Mouse (Mus musculus) kidney, postnatal 25 days (tissue): ENCODE measurements around the gene Arfgap3.
"Not testable (repeated sequence)": the region's sequence is repeated elsewhere in the genome, so short reads cannot be mapped to it uniquely, and the experiment has no call there.

Source experiments
- DNase-seq, 2 experiments: peaks; one replicate each; pipeline ENCODE4 v3.0.0; 2021; ENCODE audit warnings: mixed read lengths in 2 of 2

Arfgap3 gene

DNA sequence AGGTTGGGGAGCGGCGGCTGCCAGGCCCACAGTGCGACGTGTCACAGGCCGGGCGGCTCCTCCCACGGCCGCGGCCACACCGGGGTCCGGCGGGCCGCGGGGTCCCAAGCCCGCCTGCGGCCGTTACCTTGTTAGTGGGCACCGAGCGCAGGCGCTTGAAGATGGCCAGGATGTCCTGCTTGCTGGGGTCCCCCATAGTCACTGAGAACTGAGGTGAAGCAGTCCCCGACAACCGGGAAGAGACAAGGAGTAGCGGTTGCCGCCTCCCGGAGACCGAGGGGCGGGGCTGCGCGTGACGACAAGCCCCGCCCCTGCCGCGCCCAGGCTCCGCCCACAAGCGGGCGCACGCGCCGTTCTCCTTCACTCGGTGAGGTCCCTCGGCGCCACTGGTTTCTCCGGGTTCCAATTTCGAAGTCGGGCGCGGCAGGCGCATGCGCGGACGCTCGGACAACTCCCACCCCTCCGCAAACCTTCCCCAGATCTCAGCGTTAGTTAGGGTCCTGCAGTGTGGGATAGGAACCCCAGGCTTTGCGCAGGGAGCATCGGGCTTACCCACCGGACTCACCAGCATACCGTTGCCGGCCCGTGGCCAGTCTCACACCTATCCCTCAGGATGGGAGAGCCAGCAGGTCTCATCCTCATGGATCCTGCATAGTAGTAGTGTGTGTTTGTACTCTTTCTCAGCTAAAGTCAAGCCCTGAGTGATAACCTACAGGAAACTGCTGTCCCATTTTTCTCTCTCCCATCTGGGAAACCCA, at the start of gene Arfgap3:
Arfgap3 (minus strand) TSS at position 294 of the 758 bp plus-strand sequence.
- DNase-seq = peak; percentile 94 to 95

DNA sequence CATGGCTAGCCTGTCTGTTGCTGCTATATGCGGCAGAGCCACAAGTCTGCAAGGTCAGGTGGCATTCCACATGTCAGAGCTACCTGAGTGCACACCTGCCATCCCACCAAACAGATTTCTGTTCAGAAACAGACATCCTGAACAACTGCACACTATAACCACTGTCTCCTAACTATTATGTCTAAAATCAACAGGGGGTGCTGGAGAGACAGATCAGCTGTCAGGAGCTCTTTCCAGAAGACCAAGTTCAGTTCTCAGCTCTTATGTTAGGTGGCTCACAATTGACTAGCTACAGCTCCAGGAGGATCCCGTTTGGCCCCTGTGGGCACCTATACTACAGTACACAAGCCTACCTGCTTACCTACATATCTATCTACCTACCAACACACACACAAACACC, 42.7 kb upstream of the Arfgap3 start:
- no peak for DNase-seq

DNA sequence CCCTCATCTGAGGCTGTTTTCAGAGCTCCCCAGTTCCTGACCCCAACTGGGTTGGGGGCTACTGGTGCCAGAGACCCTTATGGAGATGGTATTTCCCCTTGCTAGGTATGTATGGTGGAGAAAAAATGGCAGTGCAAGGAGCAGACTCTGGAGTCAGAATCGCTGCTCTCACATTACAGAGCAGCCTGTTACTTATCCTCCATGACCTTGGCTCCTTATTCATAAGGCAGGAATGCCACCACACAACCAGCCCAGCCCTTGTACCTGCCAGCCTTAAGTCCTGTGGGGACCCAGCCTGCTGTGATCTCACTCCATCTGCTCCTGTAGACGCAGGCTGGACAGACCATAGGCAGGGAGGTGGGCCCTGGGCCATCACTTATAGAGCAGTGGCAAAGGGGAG, 37.9 kb upstream of the Arfgap3 start:
- no peak for DNase-seq

DNA sequence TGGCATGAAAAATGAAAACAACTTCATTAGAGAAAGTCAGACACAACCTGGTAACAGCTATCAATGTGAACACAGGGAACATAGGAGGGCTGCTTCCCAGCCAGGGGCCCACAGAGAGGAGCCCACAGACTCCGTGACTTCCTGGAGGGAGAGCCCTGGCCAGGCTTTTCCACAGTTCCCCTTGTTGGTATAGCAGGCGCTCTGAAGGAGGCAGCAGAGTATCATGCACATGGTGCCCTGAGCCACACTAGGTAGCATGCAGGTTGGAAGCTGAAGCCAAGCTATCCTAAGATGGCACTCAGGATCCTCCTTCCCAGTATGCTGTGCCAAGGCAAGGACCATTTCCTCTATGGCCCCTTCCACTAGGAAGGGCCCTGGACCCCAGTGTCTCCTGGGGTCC, 33.6 kb upstream of the Arfgap3 start:
- DNase-seq = peak in 1 of 2 experiments; percentile 26

DNA sequence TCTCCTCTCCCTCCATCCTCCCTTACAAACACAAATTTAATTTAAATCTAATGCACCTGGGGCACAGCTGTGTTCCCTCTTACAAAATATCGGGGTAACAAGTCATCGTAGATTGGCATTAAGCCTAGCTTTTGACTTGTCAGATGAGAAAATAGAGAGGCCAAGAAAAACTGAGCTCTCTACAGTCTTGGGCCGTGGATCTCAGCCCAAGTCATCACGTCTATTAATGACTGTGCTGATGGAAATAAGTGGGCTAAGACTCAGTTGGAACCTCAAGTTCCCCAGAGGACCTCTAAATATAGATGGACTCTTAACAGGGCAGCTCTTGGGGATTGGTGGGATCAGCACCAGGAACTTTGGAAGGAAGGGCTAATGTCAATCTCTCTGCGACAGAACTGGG, 33.1 kb upstream of the Arfgap3 start:
- peak in 1 of 2 experiments; percentile 19 for DNase-seq

DNA sequence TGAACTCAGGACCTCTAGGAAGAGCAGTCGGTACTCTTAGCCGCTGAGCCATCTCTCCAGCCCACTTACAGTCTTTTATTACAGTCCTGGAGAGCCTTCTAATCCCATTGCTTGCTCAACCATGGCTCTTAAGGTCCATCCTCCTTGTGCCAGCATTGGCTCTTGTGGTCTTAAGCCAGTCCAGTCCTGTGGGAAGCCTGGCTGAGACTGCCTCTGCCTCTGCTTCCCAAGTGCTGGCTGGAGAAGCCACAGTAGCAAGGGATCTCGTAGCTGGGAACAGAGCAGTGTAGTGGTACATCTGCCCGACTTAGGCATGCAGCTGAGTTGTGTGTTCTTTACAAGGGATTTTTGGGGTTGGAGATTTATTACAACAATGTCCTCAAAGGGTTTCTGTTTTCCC, 32.4 kb upstream of the Arfgap3 start:
- peak in 1 of 2 experiments; percentile 41 for DNase-seq

DNA sequence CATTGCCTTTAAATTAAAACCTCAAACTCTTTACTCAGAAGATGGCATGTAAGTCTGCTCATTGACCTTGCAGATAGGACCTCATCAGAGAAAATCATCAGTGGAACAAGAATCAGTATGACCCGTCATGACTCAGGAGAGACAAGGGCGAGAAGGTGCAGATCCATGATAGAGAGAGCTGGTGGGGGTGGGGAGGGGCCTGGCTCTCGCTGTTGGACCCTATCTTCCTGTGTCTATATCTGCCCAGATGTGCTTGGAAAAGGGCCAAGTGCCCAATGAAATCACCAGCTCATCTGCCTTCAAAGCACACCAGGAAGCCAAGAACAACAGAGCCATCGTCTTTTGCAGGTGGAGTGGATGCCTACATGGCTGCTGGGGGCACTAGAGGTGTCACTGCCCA, 27.1 kb upstream of the Arfgap3 start:
- no peak for DNase-seq

DNA sequence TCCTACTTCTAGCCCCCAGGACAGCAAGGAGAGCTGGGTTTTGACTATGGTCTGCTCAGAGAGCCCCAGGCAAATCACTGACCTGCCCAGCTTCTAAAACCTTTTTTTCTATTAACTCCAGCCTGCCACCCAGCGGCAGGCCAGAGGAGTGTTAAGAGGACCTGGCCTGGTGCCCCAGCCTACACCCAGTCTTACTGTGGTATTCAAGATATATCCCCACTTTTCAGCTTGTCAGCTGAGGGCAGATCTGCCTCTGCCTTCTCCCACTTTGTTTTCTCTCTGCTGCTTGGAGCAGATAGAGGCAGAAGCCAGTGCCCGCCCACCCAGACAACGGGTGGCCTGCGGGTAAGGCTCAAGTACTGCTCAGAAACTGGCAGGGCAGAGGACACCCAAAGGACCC, 25.1 kb upstream of the Arfgap3 start:
- DNase-seq = peak; percentile 68 to 70

DNA sequence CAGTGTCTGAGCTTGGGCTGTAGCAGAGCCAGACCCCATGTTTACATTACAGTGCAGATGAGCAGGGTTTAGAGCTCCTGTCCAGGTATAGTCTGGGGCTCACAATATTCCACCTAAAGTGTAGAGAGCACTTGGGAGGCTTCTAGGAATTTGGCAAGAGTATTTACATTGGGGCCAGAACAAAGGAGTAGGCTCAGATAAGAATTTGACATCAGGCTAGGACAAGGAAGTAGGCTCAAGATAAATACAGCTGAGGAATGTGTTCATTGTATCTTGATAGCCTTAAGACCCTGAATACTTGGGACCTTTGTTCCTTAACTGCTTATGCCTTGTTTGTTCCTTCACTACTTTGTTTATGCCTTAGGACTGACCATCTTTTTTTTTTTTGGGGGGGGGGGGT, 24.0 kb upstream of the Arfgap3 start:
- DNase-seq = no peak

DNA sequence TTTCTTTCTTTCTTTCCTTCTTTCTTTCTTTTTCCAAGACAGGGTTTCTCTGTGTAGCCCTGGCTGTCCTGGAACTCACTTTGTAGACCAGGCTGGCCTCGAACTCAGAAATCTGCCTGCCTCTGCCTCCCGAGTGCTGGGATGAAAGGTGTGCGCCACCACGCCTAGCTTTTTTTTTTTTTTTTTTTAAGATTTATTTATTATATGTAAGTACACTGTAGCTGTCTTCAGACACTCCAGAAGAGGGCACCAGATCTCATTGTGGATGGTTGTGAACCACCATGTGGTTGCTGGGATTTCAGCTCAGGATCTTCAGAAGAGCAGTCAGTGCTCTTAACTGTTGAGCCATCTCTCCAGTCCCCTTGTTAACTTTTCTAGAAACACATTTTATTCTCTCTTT, 18.7 kb upstream of the Arfgap3 start:
- not testable (repeated sequence) for DNase-seq

DNA sequence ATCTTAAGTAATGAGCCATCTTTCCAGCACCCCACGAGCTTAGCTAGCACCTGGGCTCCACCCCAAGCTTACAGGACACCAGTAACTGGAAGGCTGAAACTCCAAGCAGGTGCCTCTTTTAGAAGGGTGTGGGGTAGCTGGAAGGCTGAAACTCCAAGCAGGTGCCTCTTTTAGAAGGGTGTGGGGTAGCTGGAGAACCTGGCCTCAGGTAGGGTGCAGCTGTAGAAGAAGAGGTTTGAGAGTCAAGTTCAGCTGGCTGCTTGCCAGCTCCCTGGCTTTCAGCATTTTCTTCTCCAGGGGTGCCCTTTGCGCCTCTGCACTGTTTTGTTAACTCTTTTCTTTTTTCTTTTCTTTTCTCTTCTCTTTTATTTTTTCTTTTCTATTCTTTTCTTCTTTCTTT, 18.2 kb upstream of the Arfgap3 start:
- peak; percentile 73 to 80 for DNase-seq

DNA sequence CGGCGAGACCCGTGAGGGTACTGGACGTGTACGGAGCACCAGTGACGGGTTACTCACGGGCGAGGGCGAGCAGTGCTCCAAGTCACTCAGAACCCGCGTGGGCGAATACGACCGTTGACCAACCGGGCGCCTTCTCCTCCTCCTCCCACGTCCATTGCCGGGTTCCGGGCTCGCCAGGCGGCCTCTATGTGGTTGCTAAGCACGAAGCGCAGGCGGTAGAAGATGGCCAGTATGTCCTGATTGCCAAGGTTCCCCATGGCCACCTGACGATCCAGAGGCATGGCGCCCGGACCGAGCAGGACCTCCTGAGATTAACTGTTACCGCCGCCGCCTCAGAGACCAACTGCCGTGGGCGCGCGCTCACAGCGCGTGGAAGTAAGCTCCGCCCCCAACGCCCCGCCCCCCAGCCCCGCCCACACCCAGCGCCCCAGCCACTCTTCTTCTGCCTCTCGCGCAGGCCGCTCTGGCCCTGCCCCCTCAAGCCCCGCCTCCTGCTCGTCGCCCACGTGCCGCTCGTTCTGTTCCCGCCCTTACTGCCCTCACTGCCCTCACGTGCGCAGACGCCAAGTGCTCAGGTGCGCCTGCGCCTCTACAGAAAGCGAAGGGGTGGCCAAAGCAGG, 17.0 kb upstream of the Arfgap3 start:
- DNase-seq = peak; percentile 84 to 95

DNA sequence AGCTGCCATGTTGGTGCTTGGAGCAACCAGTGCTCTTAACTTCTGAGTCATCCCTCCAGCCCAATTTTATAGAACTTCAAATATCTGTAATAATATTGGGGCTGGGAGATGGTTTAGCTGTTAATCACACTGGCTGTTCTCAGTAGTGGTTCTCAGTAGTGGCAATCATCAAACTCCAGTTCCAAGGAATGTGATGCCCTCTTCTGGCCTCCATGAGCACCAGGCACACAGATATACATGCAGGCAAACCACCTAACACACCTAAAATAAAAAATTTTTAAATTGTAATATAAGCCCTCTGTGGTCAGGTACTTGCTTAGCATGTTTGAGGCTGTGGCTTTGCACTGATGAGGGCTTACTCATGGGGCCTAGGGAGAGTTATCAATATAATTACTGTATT, 15.7 kb upstream of the Arfgap3 start:
- no peak for DNase-seq

DNA sequence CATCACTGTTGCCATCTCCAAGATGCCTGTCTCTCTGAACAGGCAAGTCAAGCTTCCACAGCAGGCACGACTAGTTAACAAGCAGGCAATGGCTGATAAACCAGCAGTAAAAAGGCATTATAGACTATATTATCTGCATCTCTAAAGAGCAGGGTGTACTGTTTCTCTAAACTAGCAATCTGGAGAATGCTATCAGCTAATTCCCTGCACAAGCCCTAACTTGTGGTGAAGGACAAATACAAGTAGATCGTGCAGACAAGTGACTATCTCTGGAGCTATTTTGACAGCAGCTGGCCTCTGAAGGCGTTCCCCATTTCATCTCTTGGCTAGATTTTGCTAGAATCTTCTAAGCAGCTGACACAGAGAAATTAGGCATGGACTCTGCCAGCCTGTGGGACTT, 14.1 kb upstream of the Arfgap3 start:
- no peak for DNase-seq

DNA sequence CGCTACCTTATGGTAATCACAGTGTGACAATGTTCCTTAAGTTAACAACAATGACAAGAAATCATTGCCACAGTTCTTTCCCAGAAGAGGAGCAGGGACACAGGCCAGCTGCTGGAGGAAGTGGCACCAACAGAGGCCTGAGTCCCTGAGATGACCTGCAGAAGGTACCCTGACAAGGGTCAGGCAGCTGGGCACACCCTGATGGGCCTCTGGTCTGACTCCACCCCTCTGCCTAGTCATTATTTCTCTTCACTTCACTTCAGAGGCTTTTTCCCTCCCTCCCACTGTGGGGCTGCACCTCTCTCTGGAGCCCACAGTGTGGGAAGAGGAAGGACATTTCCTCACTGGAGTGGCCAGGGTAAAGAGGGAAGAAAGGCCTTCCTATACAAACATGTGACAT, 12.8 kb upstream of the Arfgap3 start:
- not testable (repeated sequence) for DNase-seq

DNA sequence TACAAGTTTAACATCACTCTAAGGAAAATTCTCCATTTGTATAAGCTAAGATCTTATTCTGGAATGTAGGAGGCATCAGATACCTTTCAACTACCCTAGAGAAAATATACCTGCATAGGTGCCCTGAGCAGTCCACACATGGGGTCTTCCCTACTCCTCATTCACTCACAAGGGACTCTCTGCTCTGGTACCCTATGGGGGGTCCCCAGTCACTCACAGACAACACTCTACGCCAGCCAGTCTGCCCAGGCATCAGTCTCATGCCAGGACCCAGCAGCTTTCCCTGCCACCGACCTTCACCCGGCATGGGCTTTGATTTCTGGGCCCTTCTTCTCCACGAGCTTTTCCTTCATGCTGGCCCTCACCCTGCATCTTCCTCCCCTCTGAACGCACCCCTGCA, 10.9 kb upstream of the Arfgap3 start:
- DNase-seq = not testable (repeated sequence)

DNA sequence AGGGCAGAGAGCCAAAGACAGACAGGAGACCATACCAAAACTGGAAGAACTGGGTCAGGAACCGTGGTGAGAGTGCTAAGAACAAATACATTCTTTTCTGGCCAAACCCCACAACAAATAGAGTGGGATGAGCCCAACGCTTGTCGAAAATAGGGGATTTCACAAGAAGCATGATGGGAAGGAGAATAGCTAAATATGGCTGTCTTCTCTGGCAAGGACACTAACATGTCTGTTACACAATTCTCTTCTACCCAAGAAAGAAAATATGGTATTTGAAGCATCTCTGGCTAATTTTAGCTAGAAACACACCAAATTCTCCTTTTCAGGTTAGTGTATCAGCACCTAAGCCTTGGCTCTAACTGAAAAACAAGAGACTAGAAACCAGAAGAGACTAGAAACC, 10.1 kb upstream of the Arfgap3 start:
- no peak for DNase-seq

DNA sequence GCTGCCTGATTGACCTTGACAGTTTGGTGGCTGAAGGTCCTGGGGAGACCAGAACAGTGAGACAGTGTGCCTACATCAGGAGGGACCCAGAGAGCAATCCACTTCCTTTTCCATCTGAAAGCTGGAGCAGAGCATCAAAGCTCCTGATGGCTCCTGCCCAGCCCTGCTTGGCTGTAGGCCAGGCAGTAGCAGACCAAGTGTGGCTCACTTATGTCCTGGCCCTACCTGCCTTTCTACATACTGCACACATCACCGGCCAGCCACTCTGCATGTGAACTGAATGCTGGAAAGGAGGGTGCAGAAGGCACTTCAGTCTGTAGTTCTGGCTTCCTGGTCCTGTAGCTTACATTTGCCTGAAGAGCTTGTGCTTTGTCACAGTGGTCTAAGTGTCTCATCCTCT, 8.4 kb upstream of the Arfgap3 start:
- DNase-seq = peak in 1 of 2 experiments; percentile 51

DNA sequence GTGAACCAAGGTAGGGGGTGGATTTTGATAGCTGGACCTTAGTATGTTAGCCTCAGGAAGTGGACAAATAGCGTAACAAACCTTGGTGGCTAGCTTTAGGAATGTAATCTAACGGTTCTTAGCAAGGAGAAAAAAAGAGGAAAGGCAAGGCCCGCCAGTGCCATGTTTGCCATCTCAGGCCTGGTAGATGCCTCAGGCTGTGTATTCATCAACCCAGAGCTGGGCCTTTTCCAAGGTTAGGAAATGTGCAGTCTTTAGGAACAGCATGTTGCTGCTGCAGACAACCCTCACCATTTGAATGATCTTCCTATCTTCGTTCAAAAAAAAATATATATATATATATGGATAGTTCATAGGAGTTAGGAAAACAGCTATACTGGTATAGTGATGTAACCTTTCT, 1.5 kb upstream of the Arfgap3 start:
- no peak for DNase-seq

DNA sequence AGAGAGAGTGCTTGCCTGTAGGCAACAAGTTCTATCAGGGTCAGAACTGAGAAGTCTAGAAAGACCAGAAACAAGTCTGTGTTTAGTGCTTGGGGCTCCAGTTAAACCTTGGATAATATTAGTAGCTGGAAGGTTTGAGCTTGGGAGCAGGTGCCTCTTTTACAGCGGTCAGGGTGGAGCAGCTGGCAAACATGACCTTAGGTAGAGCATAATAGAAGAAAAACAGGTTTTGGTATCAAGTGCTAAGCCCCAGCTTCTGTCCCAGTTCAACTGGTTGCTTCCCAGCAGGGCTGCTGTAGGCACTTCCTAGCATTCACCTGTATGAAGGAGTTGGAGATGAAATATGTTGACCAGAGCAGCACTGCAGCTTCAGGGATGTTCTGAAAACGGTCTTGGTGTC, 812 bp upstream of the Arfgap3 start:
- no peak for DNase-seq

DNA sequence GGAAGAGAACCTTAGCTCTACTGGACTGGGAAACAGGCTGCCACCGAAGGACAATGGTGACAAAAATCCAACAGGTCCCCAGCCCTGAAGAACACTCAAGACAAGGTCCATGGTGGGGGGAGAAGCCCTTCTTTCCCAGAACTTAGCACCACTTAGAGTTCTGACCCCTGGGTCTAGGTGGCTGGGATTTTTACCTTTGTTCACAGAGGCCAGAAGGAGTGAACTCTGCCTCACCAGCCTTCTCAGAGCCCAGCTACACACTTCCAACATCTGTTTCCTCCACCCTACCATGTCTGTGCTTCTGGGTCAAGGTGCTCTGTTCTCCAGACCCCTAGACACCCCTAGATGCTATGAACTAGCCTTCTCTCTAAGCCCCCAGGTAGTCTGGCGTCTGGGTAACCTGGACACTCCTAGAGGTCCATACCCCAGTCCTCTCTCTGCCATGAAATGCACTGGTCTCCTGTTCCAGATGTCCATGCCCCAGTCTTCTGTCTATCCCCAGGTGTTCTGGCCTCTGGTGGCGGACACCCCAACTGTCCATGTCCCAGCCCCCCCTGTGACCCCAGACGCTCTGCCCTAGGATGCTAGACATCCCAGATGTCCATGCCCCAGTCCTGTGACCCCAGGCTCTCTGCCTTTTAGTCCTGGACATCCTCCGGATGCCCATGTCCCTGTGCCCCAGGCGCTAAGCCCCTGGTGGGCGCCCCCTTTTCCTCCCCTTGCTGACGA, 658 bp downstream of the Arfgap3 start:
- DNase-seq = no peak

DNA sequence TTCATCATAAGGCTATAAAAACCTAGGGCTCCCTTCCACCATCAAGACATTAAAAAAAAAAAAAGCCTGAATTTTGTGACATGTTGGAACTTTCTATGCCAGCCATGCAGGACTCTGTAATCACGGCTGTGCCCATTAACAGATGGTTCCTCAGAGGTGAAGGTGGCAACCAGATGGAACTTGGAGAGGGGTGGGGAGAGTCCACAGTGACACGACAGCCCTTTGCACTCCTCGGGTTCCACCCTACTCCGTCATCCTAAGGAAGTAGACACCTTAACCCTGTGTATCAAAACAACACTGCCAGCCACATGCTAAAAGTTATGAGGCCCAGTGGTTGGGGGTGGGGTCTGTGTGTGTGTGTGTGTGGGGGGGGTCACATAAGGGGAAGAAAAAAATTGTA, 1.3 kb downstream of the Arfgap3 start:
- no peak for DNase-seq

DNA sequence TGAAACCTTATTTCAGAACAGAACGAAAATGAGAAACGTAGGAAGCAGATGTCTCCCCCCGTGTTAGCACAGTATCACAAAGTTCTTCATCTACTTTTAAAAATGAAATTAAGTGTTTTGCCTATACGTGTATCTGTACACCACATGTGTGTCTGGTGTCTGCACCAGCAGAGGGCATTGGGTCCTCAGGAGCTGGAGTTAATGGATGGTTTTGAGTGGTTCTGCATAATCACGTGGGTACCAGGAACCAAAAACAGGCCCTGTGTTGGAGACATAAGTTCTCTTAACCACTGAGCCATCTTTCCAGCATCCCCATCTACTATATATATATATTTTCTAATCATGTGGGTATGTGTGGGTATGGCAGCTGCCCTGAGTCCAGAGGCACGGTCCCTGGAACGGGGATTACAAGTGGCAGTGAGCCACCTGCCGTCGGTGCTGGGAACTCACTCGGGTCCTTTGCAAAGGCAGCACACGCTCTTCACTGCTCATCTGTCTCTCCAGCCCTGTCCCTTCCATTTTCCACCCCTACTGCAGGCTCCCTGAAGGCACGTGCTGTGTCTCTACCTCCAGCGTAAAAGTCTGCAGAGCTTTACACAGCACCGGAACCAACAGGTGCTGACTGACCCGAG, 4.0 kb downstream of the Arfgap3 start:
- no peak for DNase-seq

DNA sequence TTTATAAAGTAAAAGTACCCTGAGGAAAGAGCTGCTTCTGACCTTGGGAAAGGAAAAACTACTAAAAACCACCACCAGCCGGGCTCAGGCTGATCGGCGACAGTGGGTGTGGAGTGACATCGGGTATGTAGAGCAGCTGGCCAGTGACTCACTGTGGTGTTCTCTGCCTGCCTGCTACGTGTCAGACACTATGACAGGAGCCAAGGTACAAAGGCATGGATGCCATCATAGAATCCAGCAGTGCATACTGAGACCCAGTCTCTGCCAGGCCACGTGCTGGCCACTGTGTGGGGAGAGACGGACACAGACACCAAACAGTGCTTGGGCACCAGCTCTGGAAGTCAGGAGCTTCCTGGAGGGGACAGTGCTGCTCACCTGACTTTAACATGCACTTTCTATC, 5.1 kb downstream of the Arfgap3 start:
- no peak for DNase-seq
